Mouse (Mus musculus) bone marrow macrophage, adult 2 months (primary cell): ENCODE results near the gene Gps1. TPM values are rescaled to one million over a fixed set of nuclear protein-coding genes. Genes with fewer than 3 reads are reported as not detected.

Experiments
- H3K27ac ChIP-seq: 2 replicates; pipeline ENCODE4 v1.5.1; 2012; ENCODE audit warnings: low read depth, low read length; ENCODE audit not compliant: insufficient read depth
- H3K4me1 ChIP-seq: 2 replicates; pipeline ENCODE4 v1.6.1; 2012; ENCODE audit warnings: low read length; ENCODE audit not compliant: control insufficient read depth, insufficient read depth
- H3K4me3 ChIP-seq: 2 replicates; pipeline ENCODE4 v1.5.1; 2012; ENCODE audit warnings: mild to moderate bottlenecking, low read length, moderate library complexity; ENCODE audit not compliant: insufficient read depth
- CTCF ChIP-seq: IDR thresholded peaks from 2 replicates; pipeline ENCODE4 v1.5.1; 2012; ENCODE audit warnings: low read depth, mild to moderate bottlenecking, low read length, moderate library complexity
- POLR2A ChIP-seq: IDR thresholded peaks from 2 replicates; pipeline ENCODE4 v1.6.1; 2012; ENCODE audit warnings: mild to moderate bottlenecking, low read depth, low read length, borderline replicate concordance
- polyA plus RNA-seq: library from polyadenylated mRNA; stranded (reverse); fragments of >200 nt; gene quantifications from 2 replicates; pipeline ENCODE4 v1.2.4, GENCODE M21; 2012; ENCODE audit not compliant: missing spikeins, insufficient read depth, insufficient read length

The Gps1 gene
- polyA plus RNA-seq, 1 experiment, result 41.1 TPM

GRCm38 (mm10) chr11:120789355-120789754, 5.3 kb downstream of the Gps1 start:
- H3K4me1 ChIP-seq, result peaks cover 4% of the 10 kb centered on the region
- no peak overlapping the region for H3K4me3 ChIP-seq
- no peak for TF ChIP-seq CTCF
- TF ChIP-seq POLR2A, result no peak
- no peak overlapping the region for H3K27ac ChIP-seq

GRCm38 (mm10) chr11:120789810-120790209, 5.7 kb downstream of the Gps1 start:
- TF ChIP-seq POLR2A (no peak), CTCF (no peak)
- Histone ChIP-seq H3K27ac (no peak overlapping the region), H3K4me1 (peaks cover 4% of the 10 kb centered on the region), H3K4me3 (no peak overlapping the region)

- no peak for TF ChIP-seq POLR2A
- no peak for TF ChIP-seq CTCF
- Histone ChIP-seq H3K4me1 (peaks cover 8% of the 10 kb centered on the region), H3K27ac (no peak overlapping the region)
These were observed 8.6 kb downstream of the Gps1 start for GRCm38 (mm10) chr11:120792652-120793051.

GRCm38 (mm10) chr11:120795756-120796613, 11.9 kb downstream of the Gps1 start, which contains the start of gene Dus1l:
Dus1l (minus strand) TSS chr11:120796403.
- TF ChIP-seq POLR2A, result no peak
- no peak for TF ChIP-seq CTCF
- peak within 1 kb of the TSS; percentile 23 for H3K27ac ChIP-seq
- peaks cover 21% of the 10 kb centered on the region for H3K4me1 ChIP-seq
- H3K4me3 ChIP-seq, result peak within 1 kb of the TSS; percentile 79

More at GRCm38 (mm10) chr11:120792652-120793051, 8.6 kb downstream of the Gps1 start:
- H3K4me3 ChIP-seq, result no peak overlapping the region

- Histone ChIP-seq H3K4me3 (0 out of 2 replicates have a peak overlapping the region, but pooled peaks have one; percentile 7), H3K27ac (peak overlapping the region; percentile 23), H3K4me1 (peaks cover 22% of the 10 kb centered on the region)
- TF ChIP-seq CTCF (no peak), POLR2A (no peak)
These were observed 12.5 kb downstream of the Gps1 start for GRCm38 (mm10) chr11:120796614-120796946.

- no peak overlapping the region for H3K4me3 ChIP-seq
- H3K27ac ChIP-seq, result no peak overlapping the region
These were observed 14.2 kb downstream of the Gps1 start for GRCm38 (mm10) chr11:120798244-120798643.

GRCm38 (mm10) chr11:120799316-120799890, 15.3 kb downstream of the Gps1 start:
- Histone ChIP-seq H3K4me3 (no peak overlapping the region), H3K27ac (no peak overlapping the region), H3K4me1 (peaks cover 22% of the 10 kb centered on the region)
- TF ChIP-seq POLR2A, result no peak
- TF ChIP-seq CTCF, result no peak

More at GRCm38 (mm10) chr11:120798244-120798643, 14.2 kb downstream of the Gps1 start:
- peaks cover 22% of the 10 kb centered on the region for H3K4me1 ChIP-seq
- TF ChIP-seq POLR2A (no peak), CTCF (no peak)

- H3K4me1 ChIP-seq, result peaks cover 17% of the 10 kb centered on the region
- TF ChIP-seq CTCF (peak; percentile 75), POLR2A (no peak)
- 0 out of 2 replicates have a peak overlapping the region, but pooled peaks have one; percentile 12 for H3K4me3 ChIP-seq
- peak overlapping the region; percentile 64 for H3K27ac ChIP-seq
These were observed 16.2 kb downstream of the Gps1 start for GRCm38 (mm10) chr11:120800061-120800904.

GRCm38 (mm10) chr11:120804274-120804673, 20.2 kb downstream of the Gps1 start:
- Histone ChIP-seq H3K4me3 (no peak overlapping the region), H3K4me1 (peaks cover 14% of the 10 kb centered on the region), H3K27ac (no peak overlapping the region)
- TF ChIP-seq CTCF, result no peak
- TF ChIP-seq POLR2A, result no peak

- Histone ChIP-seq H3K27ac (no peak overlapping the region), H3K4me1 (peaks cover 11% of the 10 kb centered on the region), H3K4me3 (no peak overlapping the region)
- TF ChIP-seq CTCF (no peak), POLR2A (no peak)
These were observed 20.7 kb downstream of the Gps1 start for GRCm38 (mm10) chr11:120804769-120805168.
